Mouse (Mus musculus): Measurements from ENCODE around the gene Gjb4.
A peak's percentile ranks its signal among the peaks of the same experiment; 100 is the strongest.

The Gjb4 gene

GRCm38 (mm10) chr4:127353951-127354438 is at the start of gene Gjb4:
Gene Gjb4, minus strand, starts transcription at chr4:127354081.
- DNase-seq (ENCODE audit: inconsistent ontology term): peak; percentile 41

- no peak for DNase-seq (ENCODE audit: inconsistent ontology term)
Observed at GRCm38 (mm10) chr4:127402614-127403013, 48.7 kb upstream of the Gjb4 start.

DNA sequence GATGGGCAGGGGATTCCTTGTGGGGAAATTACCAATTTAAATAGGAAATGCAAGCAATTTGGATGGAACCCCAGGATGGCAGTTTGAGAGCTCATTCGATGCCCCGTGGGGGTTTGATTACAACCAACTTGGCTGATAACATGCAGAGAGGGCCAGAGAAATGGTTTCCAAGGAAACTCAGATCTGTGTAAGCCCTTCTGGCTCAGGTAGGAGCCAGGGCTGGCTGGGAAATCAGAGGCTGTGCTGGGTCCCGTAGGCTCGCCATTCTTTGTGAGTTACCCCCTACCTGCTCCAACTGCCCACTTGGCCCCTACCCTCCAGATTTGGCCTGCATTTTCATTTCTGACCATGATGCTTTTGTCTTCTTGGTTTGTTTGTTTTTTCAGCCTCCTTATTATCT is 48.3 kb upstream of the Gjb4 start:
- DNase-seq (ENCODE audit: inconsistent ontology term): no peak

DNA sequence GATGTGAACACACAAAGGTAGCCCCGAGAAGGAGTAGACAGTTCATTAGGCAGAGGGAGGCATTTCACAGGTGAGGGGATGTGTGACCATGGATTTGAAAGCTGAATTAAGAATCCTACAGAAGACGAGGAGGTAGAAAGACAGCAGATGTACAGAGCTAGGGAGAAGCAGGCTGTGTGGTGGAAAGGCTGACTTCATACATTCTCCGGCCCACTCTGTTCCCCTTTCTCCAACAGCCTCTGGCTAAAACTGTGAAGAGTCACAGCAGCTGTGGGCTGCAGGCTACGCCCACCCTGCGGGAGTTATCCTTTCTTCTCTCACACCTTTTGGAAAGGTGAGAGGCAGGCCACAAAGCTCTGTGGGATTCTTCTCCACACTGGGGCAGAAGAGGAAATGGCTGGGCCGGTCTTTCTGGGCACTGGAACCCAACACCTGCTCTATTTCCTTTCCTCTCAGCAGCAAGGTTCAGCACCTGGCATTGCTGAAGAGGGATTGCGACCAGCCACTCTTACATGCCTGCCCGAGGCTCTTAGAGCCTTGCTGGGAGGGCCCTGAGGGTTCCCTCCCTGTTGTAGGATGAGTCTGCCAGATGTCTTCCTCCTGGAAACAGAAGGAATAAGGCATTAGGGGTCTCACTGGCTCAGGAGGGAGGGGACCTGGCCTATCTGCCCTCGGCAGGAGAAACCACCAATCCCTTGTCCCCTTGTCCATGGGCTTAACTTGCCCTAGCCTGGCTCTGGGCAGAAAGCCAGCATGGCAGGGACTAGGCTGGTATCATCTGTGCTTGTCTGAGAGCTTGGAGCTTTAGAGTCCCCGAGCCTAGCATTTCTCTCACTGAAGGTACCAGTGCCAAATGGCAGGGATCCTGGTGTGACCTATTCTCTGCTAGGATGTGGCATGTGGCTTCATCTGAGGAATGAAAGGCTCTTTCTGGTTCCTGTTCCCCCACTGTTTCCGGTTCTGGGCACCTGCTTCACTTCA is 46.6 kb upstream of the Gjb4 start:
- no peak for DNase-seq (ENCODE audit: inconsistent ontology term)

GRCm38 (mm10) chr4:127395591-127395990 is 41.7 kb upstream of the Gjb4 start:
- no peak for DNase-seq (ENCODE audit: inconsistent ontology term)

DNA sequence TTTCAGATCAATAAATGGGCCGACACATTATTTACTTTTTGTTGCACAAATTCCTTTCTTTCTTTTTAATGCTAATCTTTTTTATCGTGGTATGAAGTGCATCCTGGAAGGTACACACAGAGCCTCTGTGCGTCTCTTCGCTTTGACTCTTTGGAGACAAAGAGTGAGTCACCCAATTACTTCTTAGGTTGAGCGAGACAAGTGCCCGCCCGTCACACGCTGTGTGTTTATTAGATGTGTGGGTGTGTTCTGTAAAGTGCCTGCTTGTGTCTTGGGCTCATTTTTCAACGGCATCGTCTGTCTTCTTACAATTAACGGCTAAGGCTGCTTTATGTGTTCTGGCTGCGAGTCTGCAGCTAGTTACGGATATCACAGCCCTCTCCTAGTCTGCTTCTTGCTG is 35.8 kb upstream of the Gjb4 start:
- peak; percentile 32 for DNase-seq (ENCODE audit: inconsistent ontology term)

DNA sequence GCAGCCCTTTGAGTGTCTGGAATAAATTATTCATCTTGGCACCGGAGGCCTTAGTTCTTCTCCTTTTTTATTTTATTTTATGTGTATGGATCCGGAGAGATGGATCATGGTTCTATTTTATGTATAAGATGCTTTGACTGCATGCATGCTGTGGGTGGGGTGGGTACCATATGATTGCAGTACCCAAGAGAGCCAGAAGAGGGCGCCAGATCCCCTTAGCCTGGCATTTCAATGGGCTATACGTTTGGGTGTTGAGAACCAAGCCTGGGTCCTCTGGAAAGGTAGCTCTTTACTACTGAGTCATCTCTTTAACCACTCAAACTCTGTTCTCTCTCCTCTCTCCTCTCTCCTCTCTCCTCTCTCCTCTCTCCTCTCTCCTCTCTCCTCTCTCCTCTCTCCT is 23.5 kb upstream of the Gjb4 start:
- no peak for DNase-seq (ENCODE audit: inconsistent ontology term)

DNA sequence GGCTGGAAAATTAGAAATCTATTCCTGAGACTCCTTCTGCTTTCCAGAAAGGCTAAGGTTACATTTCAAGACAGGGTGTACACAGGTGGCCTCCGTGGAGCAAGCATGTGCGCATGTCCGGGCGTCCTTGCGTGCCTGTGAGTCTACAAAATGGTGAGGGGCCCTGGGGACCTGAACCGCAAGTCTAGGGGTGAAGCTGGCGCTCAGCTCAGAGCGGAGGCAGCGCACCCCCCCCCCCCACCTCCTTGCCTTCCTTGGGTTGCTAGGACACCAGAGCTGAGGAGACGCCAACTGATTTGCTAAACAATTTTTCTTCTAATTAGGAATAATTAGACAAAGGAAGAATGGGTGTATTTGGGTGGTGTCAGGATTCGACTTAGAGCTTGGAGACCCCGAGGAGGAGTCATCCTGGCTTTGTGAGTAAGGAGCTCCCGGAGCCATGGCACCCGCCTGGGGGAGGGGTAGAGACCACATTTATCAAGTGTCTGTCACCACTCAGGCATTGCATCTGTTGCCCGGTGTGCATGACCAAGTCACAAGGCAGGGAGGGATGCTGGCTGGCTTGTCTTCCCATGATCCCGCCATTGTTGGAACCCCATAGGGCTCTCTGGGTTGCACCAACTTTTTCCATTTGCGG is 21.8 kb upstream of the Gjb4 start:
- no peak for DNase-seq (ENCODE audit: inconsistent ontology term)

DNA sequence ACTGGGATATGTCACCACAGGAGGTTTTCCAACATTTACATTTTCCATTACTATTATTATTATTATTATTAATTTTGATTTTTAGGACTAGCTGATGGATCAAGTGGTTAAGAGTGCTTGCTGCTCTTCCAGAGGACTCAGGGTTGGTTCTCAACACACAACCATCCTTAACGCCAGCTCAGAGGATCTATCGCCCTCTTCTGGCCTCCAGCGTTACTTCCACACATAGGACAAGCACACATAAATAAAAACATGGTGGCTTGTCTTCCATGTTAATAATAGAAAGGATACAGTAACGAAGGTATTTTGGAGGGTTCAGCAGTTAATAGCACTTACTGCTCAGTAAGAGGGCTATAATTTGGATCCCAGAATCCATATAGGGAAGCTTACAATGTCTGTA is 20.8 kb upstream of the Gjb4 start:
- no peak for DNase-seq (ENCODE audit: inconsistent ontology term)

GRCm38 (mm10) chr4:127373491-127373890 is 19.6 kb upstream of the Gjb4 start:
- no peak for DNase-seq (ENCODE audit: inconsistent ontology term)

DNA sequence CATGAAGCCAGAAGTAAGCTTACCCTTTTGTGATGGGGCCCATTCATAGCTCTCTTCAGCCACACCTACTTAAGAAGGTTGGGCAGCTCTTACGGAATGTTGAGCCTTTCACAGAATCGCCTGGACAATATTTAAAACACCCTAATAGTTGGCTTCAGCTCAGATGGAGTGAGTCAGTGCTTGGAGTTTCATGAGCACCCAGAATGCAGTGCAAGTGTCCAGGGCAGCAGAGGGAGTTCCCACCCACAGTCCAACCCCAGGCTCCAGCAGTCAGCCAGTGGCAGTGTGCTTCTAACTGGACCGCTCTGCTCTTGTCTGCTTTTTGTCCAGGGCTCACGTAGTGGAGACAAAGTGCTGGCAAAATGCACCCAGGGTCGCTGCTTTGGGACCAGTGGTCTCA is 17.7 kb upstream of the Gjb4 start:
- peak; percentile 62 for DNase-seq (ENCODE audit: inconsistent ontology term)

DNA sequence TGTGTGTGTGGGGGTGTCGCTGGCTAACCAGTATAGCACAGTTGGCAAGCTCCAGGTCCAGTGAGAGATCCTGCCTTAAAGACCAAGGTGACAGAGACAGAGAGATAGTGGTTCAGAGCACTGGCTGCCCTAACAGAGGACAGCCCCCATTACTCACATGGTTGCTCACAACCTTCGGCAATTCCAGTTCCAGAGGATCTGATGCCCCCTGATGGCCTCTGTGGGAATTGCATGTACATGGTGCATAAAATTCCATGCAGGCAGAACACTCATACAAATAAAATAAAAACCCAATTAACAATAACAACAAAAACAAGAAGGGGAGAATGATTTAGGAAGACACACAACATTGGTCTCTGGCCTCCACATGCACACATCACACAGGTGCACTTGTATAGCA is 16.6 kb upstream of the Gjb4 start:
- no peak for DNase-seq (ENCODE audit: inconsistent ontology term)

GRCm38 (mm10) chr4:127368379-127368973 is 14.6 kb upstream of the Gjb4 start:
- peak; percentile 78 for DNase-seq (ENCODE audit: inconsistent ontology term)

DNA sequence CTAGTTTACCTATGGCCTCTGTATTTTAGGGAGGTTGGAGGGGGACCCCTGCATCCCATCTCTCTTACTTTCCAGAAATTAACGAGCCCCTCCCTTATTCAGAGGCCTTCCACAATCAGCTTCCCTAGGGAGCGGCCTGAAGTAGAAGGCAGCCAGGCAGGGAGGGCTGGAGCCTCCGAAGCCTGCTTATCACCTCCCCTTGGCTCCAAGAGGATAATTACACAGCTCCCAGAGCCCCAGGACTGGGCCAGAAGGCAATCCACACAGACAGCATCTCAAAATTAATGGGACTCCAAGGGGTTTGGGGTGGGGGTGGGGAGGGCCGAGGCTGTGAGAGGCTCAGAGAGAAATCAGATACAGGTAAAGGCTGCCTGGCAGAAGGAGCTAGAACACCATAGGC is 12.0 kb upstream of the Gjb4 start:
- no peak for DNase-seq (ENCODE audit: inconsistent ontology term)

- DNase-seq (ENCODE audit: inconsistent ontology term): no peak
Observed at GRCm38 (mm10) chr4:127365433-127365832, 11.6 kb upstream of the Gjb4 start.

GRCm38 (mm10) chr4:127364431-127364830 is 10.6 kb upstream of the Gjb4 start:
- no peak for DNase-seq (ENCODE audit: inconsistent ontology term)

- DNase-seq (ENCODE audit: inconsistent ontology term): no peak
Observed at GRCm38 (mm10) chr4:127363331-127363730, 9.4 kb upstream of the Gjb4 start.

DNA sequence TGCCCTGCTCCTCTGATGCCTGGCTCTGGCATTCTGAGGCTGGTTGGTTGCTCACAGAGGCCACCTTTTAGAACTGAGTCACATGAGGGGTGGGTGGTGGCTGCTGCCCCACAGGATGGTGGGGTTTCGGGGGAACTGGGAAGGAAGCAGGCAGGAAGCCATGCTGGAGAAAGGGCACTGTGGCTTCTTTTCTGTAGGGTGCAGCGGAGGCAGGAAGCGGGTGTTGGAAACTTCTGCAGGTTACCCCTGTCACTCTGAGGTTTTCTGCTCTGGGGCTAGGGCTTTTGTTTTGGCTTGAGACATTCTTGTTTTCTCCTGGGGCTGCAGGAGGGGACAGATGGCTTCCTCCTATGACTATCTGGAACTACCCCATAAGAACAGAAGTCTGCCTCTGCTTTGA is 8.6 kb upstream of the Gjb4 start:
- DNase-seq (ENCODE audit: inconsistent ontology term): no peak

GRCm38 (mm10) chr4:127358018-127358417 is 4.1 kb upstream of the Gjb4 start, which contains the start of gene Gjb5:
Gene Gjb5, minus strand, starts transcription at chr4:127358181.
- no peak for DNase-seq (ENCODE audit: inconsistent ontology term)

GRCm38 (mm10) chr4:127354506-127355485 is 915 bp upstream of the Gjb4 start:
- peak; percentile 75 for DNase-seq (ENCODE audit: inconsistent ontology term)

DNA sequence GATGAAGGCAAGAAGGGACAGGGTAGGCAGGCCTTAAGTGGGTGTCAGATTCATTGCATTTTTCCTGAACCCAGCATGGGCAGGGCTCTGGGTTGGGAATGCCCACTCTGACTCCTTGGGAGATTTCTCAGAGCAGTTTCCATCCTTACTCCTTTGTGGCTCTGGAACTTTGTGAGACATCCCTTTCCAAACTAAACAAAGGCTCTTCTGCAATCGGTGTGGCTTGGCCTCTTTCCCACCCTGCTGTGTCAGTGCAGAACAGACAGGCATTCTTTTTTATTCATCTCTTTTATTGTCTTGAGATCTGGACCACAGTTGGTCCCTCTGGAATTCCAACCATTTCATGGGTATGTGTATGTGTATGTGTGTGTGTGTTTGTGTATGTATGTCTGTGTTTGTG is 1.3 kb downstream of the Gjb4 start:
- DNase-seq (ENCODE audit: inconsistent ontology term): peak; percentile 93

All from Muller cell, postnatal 12 days (primary cell).